Mouse (Mus musculus) MEL (cell line): ENCODE measurements at regions not wholly inside any gene's neighbourhood (a gene's known extent, or its start where the extent isn't known, plus 50 kb on each side); places are given as distances from the start of the nearest gene placed in this dataset.
A peak's percentile ranks its signal among the peaks of the same experiment; 100 is the strongest.

Experiments used
- DNase-seq: peaks from one replicate; pipeline ENCODE4 v3.0.0; 2011; ENCODE audit warnings: low read depth, low spot score
- H3K27ac ChIP-seq: 2 replicates; pipeline ENCODE4 v1.5.1; 2012; ENCODE audit warnings: low read depth, mild to moderate bottlenecking, control low read depth, low read length, moderate library complexity; ENCODE audit not compliant: control insufficient read depth
- H3K27me3 ChIP-seq, 2 experiments: fragments of 150-350 bp in 1 of 2; sonication (generic) in 1 of 2; 2 replicates each; pipeline ENCODE4 v1.6.1; 2012; ENCODE audit warnings: low read length in 2 of 2, mild to moderate bottlenecking in 2 of 2, improper control_type of control experiment in 1 of 2, moderate library complexity in 1 of 2; ENCODE audit not compliant: insufficient read depth in 2 of 2, control insufficient read depth in 1 of 2
- H3K36me3 ChIP-seq, 2 experiments: 2 replicates each; pipeline ENCODE4 v1.6.1; 2012 to 2014; ENCODE audit warnings: low read length in 2 of 2, improper control_type of control experiment in 1 of 2, inconsistent platforms in 1 of 2, mild to moderate bottlenecking in 1 of 2; ENCODE audit not compliant: insufficient read depth in 2 of 2, control insufficient read depth in 1 of 2
- H3K4me1 ChIP-seq, 2 experiments: fragments of 150-350 bp in 1 of 2; sonication (generic) in 1 of 2; 2 replicates each; pipeline ENCODE4 v1.6.1; 2012; ENCODE audit warnings: low read length in 2 of 2, improper control_type of control experiment in 1 of 2, mild to moderate bottlenecking in 1 of 2; ENCODE audit not compliant: insufficient read depth in 2 of 2, control insufficient read depth in 1 of 2
- H3K4me3 ChIP-seq, 2 experiments: fragments of 150-350 bp in 1 of 2; sonication (generic) in 1 of 2; 2 replicates each; pipeline ENCODE4 v1.5.1; 2012; ENCODE audit warnings: low read depth in 2 of 2, low read length in 2 of 2, mild to moderate bottlenecking in 2 of 2, moderate library complexity in 2 of 2, control low read depth in 1 of 2, improper control_type of control experiment in 1 of 2; ENCODE audit not compliant: control insufficient read depth in 1 of 2, insufficient read depth in 1 of 2
- H3K79me2 ChIP-seq: 2 replicates; pipeline ENCODE4 v1.6.1; 2012; ENCODE audit warnings: mild to moderate bottlenecking, low read length, moderate library complexity; ENCODE audit not compliant: control insufficient read depth, poor library complexity, insufficient read depth
- H3K9ac ChIP-seq: 2 replicates; pipeline ENCODE4 v1.6.1; 2012; ENCODE audit warnings: low read depth, mild to moderate bottlenecking, control low read depth, low read length, moderate library complexity; ENCODE audit not compliant: control insufficient read depth, poor library complexity, severe bottlenecking
- H3K9me3 ChIP-seq: fragments of 150-350 bp; sonication (generic); replicated peaks from 2 replicates; pipeline ENCODE4 v1.6.1; 2012; ENCODE audit warnings: mild to moderate bottlenecking, low read length, improper control_type of control experiment, moderate library complexity; ENCODE audit not compliant: insufficient read depth
- CHD2 ChIP-seq: IDR thresholded peaks from 2 replicates; pipeline ENCODE4 v1.6.1; 2011; ENCODE audit warnings: low read length, improper control_type of control experiment
- CTCF ChIP-seq, 3 experiments: IDR thresholded peaks in 2 of 3; conservative IDR thresholded peaks in 1 of 3; 2 replicates each; pipeline ENCODE4 v1.5.1; 2011 to 2012; ENCODE audit warnings: low read length in 3 of 3, low read depth in 2 of 3, mild to moderate bottlenecking in 2 of 3, improper control_type of control experiment in 1 of 3, inconsistent platforms in 1 of 3, mixed read lengths in 1 of 3, moderate library complexity in 1 of 3; ENCODE audit not compliant: control insufficient read depth in 1 of 3, insufficient read depth in 1 of 3, poor library complexity in 1 of 3, severe bottlenecking in 1 of 3
- E2F4 ChIP-seq: IDR thresholded peaks from 2 replicates; pipeline ENCODE4 v1.6.1; 2011; ENCODE audit warnings: low read depth, low read length, improper control_type of control experiment, borderline replicate concordance
- EP300 ChIP-seq, 2 experiments: IDR thresholded peaks; 2 replicates each; pipeline ENCODE4 v1.6.1; 2011; ENCODE audit warnings: improper control_type of control experiment in 2 of 2, low read length in 2 of 2, low read depth in 1 of 2, mild to moderate bottlenecking in 1 of 2
- ETS1 ChIP-seq: IDR thresholded peaks from 2 replicates; pipeline ENCODE4 v1.6.1; 2012; ENCODE audit warnings: low read depth, mild to moderate bottlenecking, inconsistent platforms, low read length, improper control_type of control experiment, moderate library complexity
- GATA1 ChIP-seq: IDR thresholded peaks from 2 replicates; pipeline ENCODE4 v1.6.1; 2011; ENCODE audit warnings: low read depth, low read length, improper control_type of control experiment
- JUND ChIP-seq: IDR thresholded peaks from 2 replicates; pipeline ENCODE4 v1.6.1; 2011; ENCODE audit warnings: low read depth, mild to moderate bottlenecking, improper control_type of control experiment, low read length
- MAFK ChIP-seq: IDR thresholded peaks from 2 replicates; pipeline ENCODE4 v1.6.1; 2011; ENCODE audit warnings: low read depth, mild to moderate bottlenecking, low read length, improper control_type of control experiment, borderline replicate concordance
- MAX ChIP-seq: IDR thresholded peaks from 2 replicates; pipeline ENCODE4 v1.6.1; 2011; ENCODE audit warnings: low read length, improper control_type of control experiment
- NRF1 ChIP-seq: IDR thresholded peaks from 2 replicates; pipeline ENCODE4 v1.6.1; 2014; ENCODE audit warnings: low read depth, mild to moderate bottlenecking, inconsistent platforms, low read length, improper control_type of control experiment, moderate library complexity; ENCODE audit not compliant: poor library complexity, insufficient read depth, severe bottlenecking
- RAD21 ChIP-seq: IDR thresholded peaks from 2 replicates; pipeline ENCODE4 v1.6.1; 2011; ENCODE audit warnings: mild to moderate bottlenecking, low read depth, low read length, improper control_type of control experiment
- RCOR1 ChIP-seq: IDR thresholded peaks from 2 replicates; pipeline ENCODE4 v1.6.1; 2012; ENCODE audit warnings: low read depth, mild to moderate bottlenecking, inconsistent platforms, low read length, improper control_type of control experiment
- SIN3A ChIP-seq: IDR thresholded peaks from 2 replicates; pipeline ENCODE4 v1.6.1; 2012; ENCODE audit warnings: low read length, improper control_type of control experiment, inconsistent platforms
- SMC3 ChIP-seq: IDR thresholded peaks from 2 replicates; pipeline ENCODE4 v1.6.1; 2011; ENCODE audit warnings: low read depth, low read length, improper control_type of control experiment
- TCF12 ChIP-seq: IDR thresholded peaks from 2 replicates; pipeline ENCODE4 v1.6.1; 2014; ENCODE audit warnings: low read depth, mild to moderate bottlenecking, inconsistent platforms, low read length, improper control_type of control experiment, moderate library complexity
- UBTF ChIP-seq: IDR thresholded peaks from 2 replicates; pipeline ENCODE4 v1.6.1; 2012; ENCODE audit warnings: low read depth, mild to moderate bottlenecking, inconsistent platforms, low read length, improper control_type of control experiment, moderate library complexity, borderline replicate concordance; ENCODE audit not compliant: insufficient read depth
- USF1 ChIP-seq: IDR thresholded peaks from 2 replicates; pipeline ENCODE4 v1.6.1; 2014; ENCODE audit warnings: low read depth, mild to moderate bottlenecking, inconsistent platforms, low read length, improper control_type of control experiment, moderate library complexity
- USF2 ChIP-seq, 2 experiments: IDR thresholded peaks; 2 replicates each; pipeline ENCODE4 v1.6.1; 2011 to 2012; ENCODE audit warnings: improper control_type of control experiment in 2 of 2, low read length in 2 of 2, borderline replicate concordance in 1 of 2, inconsistent platforms in 1 of 2, low read depth in 1 of 2, mild to moderate bottlenecking in 1 of 2; ENCODE audit not compliant: insufficient read depth in 1 of 2
- ZKSCAN1 ChIP-seq: IDR thresholded peaks from 2 replicates; pipeline ENCODE4 v1.6.1; 2012; ENCODE audit warnings: low read depth, mild to moderate bottlenecking, inconsistent platforms, low read length, improper control_type of control experiment, moderate library complexity

DNA sequence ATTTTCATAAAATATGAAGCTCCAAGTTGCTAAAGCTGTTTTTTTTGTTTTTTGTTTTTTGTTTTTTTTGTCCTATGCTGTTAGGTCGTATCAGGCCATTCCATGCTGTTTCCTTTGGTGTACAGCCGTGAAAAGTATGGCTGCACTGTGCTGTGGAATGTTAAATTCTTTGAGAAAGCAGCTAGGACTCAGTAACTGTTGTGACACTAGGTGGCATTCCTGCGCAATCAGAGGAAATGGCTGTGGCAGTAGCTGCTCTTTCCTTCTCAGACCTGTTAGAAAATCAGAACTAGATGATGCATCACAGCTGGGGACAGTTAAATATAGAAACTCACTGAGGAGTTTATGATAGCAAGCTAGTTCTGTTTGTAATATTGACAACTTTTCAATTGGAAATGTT, 541.9 kb downstream of the Cdh10 start:
- no peaks in the 10 kb centered on the region for H3K4me1 ChIP-seq
- no peaks in the 10 kb centered on the region for H3K79me2 ChIP-seq
- H3K36me3 ChIP-seq = no peaks in the 10 kb centered on the region
- TF ChIP-seq SMC3 (peak; percentile 60), RAD21 (peak; percentile 62), USF2 (IDR thresholded peaks at IDR 0.05; ENCODE audit: borderline replicate concordance in 1 of 2, insufficient read depth in 1 of 2, low read depth in 1 of 2, low read length in 2 of 2) (no peak), ETS1 (no peak), CTCF (IDR thresholded peaks at IDR 0.05 in 2 of 3, conservative IDR thresholded peaks at IDR 0.05 in 1 of 3; ENCODE audit: control insufficient read depth in 1 of 3, insufficient read depth in 1 of 3, low read depth in 2 of 3, low read length in 3 of 3, poor library complexity in 1 of 3, severe bottlenecking in 1 of 3) (peak in 2 of 3 experiments; percentile 52 to 65; a peak in 4 of 6 replicates)
- no peak overlapping the region for H3K9ac ChIP-seq
- H3K9me3 ChIP-seq = no peaks in the 10 kb centered on the region
- no peaks in the 10 kb centered on the region for H3K27me3 ChIP-seq
- no peak overlapping the region for H3K4me3 ChIP-seq
- H3K27ac ChIP-seq = no peak overlapping the region
- peak; percentile 50 for DNase-seq

GRCm38 (mm10) chr15:19389951-19390350, 571.2 kb downstream of the Cdh10 start:
- Histone ChIP-seq H3K4me3 (no peak overlapping the region), H3K9ac (no peak overlapping the region), H3K36me3 (no peaks in the 10 kb centered on the region), H3K79me2 (no peaks in the 10 kb centered on the region), H3K27ac (no peak overlapping the region), H3K27me3 (no peaks in the 10 kb centered on the region), H3K4me1 (no peaks in the 10 kb centered on the region), H3K9me3 (no peaks in the 10 kb centered on the region)
- no peak for DNase-seq
- TF ChIP-seq EP300 (IDR thresholded peaks at IDR 0.05; ENCODE audit: low read depth in 1 of 2, low read length in 2 of 2) (no peak), USF2 (IDR thresholded peaks at IDR 0.05; ENCODE audit: borderline replicate concordance in 1 of 2, insufficient read depth in 1 of 2, low read depth in 1 of 2, low read length in 2 of 2) (no peak), RAD21 (no peak), JUND (no peak), ETS1 (no peak), ZKSCAN1 (no peak), NRF1 (no peak), SIN3A (no peak), RCOR1 (no peak), CHD2 (no peak), TCF12 (no peak), UBTF (no peak), MAX (no peak), USF1 (no peak), SMC3 (no peak), E2F4 (no peak), GATA1 (no peak), MAFK (no peak)
